Mouse (Mus musculus) T-helper 17 cell (primary cell): Measurements from ENCODE around the gene Opn3.

Experiments
- in situ Hi-C, 2 experiments: fragments of 300-600 bp; cut with MboI, MseI; formaldehyde crosslinking; loops; 1 replicate in 1 of 2; 2 replicates in 1 of 2; pipeline ENCODE4 v1.15.1; 2025; ENCODE audit warnings: high pct_unique_total_duplicates in 2 of 2

Opn3 gene

GRCm38 (mm10) chr1:175692246-175692996 is at the start of gene Opn3, which contains the start of gene Chml:
Gene Opn3, minus strand, starts transcription at chr1:175692776.
Gene Chml, minus strand, starts transcription at chr1:175692901.
- in situ Hi-C loops: loop anchor here (5.0 kb wide), 3 partner anchors 60 to 200 kb away; partner anchors contain the start of gene Fh1 (in 1 of the 2)

- in situ Hi-C loops: no loop called here
These were observed 33.2 kb upstream of the Opn3 start for GRCm38 (mm10) chr1:175725771-175726170.

- in situ Hi-C loops: no loop called here
These were observed 24.3 kb upstream of the Opn3 start for GRCm38 (mm10) chr1:175716832-175717231.

GRCm38 (mm10) chr1:175712338-175712909 is 19.8 kb upstream of the Opn3 start:
- in situ Hi-C loops: no loop called here

- in situ Hi-C loops: no loop called here
These were observed 15.4 kb upstream of the Opn3 start for GRCm38 (mm10) chr1:175708013-175708412.

GRCm38 (mm10) chr1:175707599-175707998 is 15.0 kb upstream of the Opn3 start:
- in situ Hi-C loops: no loop called here

- in situ Hi-C loops: no loop called here
These were observed 8.6 kb upstream of the Opn3 start for GRCm38 (mm10) chr1:175701145-175701544.

- in situ Hi-C loops: no loop called here
These were observed 7.2 kb upstream of the Opn3 start for GRCm38 (mm10) chr1:175699796-175700195.

- in situ Hi-C loops: no loop called here
These were observed 6.8 kb upstream of the Opn3 start for GRCm38 (mm10) chr1:175699375-175699774.

GRCm38 (mm10) chr1:175698293-175698692 is 5.7 kb upstream of the Opn3 start, which contains the start of gene Wdr64:
Gene Wdr64, plus strand, starts transcription at chr1:175698593.
- in situ Hi-C loops: no loop called here

- in situ Hi-C loops: loop anchor here (5.0 kb wide), 3 partner anchors 61 to 199 kb away; partner anchors contain the start of gene Fh1 (in 1 of the 2)
These were observed 919 bp upstream of the Opn3 start for GRCm38 (mm10) chr1:175693429-175693960.

GRCm38 (mm10) chr1:175692997-175693361 is 403 bp upstream of the Opn3 start:
- in situ Hi-C loops: loop anchor here (5.0 kb wide), 3 partner anchors 61 to 199 kb away; partner anchors contain the start of gene Fh1 (in 1 of the 2)

- in situ Hi-C loops: loop anchor here (5.0 kb wide), 3 partner anchors 59 to 201 kb away; partner anchors contain the start of gene Fh1 (in 1 of the 2)
These were observed 810 bp downstream of the Opn3 start for GRCm38 (mm10) chr1:175691686-175692245.

- in situ Hi-C loops: no loop called here
These were observed 11.6 kb downstream of the Opn3 start for GRCm38 (mm10) chr1:175680995-175681394.

GRCm38 (mm10) chr1:175677459-175677858 is 15.1 kb downstream of the Opn3 start:
- in situ Hi-C loops: no loop called here

GRCm38 (mm10) chr1:175675116-175675515 is 17.5 kb downstream of the Opn3 start:
- in situ Hi-C loops: no loop called here

- in situ Hi-C loops: loop anchor here in 1 of 2 experiments (25.0 kb wide), 1 partner anchor 1139 kb away; the partner anchor contains the start of genes Cep170 and Sdccag8
These were observed 18.8 kb downstream of the Opn3 start for GRCm38 (mm10) chr1:175673563-175674325.

GRCm38 (mm10) chr1:175671626-175672025 is 20.9 kb downstream of the Opn3 start:
- in situ Hi-C loops: loop anchor here in 1 of 2 experiments (25.0 kb wide), 1 partner anchor 1141 kb away; the partner anchor contains the start of genes Cep170 and Sdccag8

GRCm38 (mm10) chr1:175670042-175670441 is 22.5 kb downstream of the Opn3 start:
- in situ Hi-C loops: loop anchor here in 1 of 2 experiments (25.0 kb wide), 1 partner anchor 1142 kb away; the partner anchor contains the start of genes Cep170 and Sdccag8

- in situ Hi-C loops: loop anchor here in 1 of 2 experiments (5.0 to 25.0 kb wide), 2 partner anchors 42 to 1143 kb away; partner anchors contain the start of genes Cep170, Fh1 and Sdccag8
These were observed 23.1 kb downstream of the Opn3 start for GRCm38 (mm10) chr1:175669456-175669855.
